Mouse (Mus musculus): Measurements from ENCODE around the gene Elovl6.
A peak's percentile ranks its signal among the peaks of the same experiment; 100 is the strongest.

Gene Elovl6

GRCm38 (mm10) chr3:129605934-129606333, 73.8 kb downstream of the Elovl6 start:
- DNase-seq (ENCODE audit: low read depth): no peak

- DNase-seq (ENCODE audit: low read depth): no peak
Observed at GRCm38 (mm10) chr3:129611626-129612025, 79.5 kb downstream of the Elovl6 start.

- DNase-seq (ENCODE audit: low read depth): peak; percentile 43
Observed at GRCm38 (mm10) chr3:129612311-129613097, 80.3 kb downstream of the Elovl6 start.

GRCm38 (mm10) chr3:129613756-129614155, 81.6 kb downstream of the Elovl6 start:
- peak; percentile 24 for DNase-seq (ENCODE audit: low read depth)

GRCm38 (mm10) chr3:129614216-129614615, 82.1 kb downstream of the Elovl6 start:
- DNase-seq (ENCODE audit: low read depth): no peak

- no peak for DNase-seq (ENCODE audit: low read depth)
Observed at GRCm38 (mm10) chr3:129617450-129617849, 85.3 kb downstream of the Elovl6 start.

- no peak for DNase-seq (ENCODE audit: low read depth)
Observed at GRCm38 (mm10) chr3:129619194-129619775, 87.1 kb downstream of the Elovl6 start.

- no peak for DNase-seq (ENCODE audit: low read depth)
Observed at GRCm38 (mm10) chr3:129620802-129621201, 88.6 kb downstream of the Elovl6 start.

- peak; percentile 59 for DNase-seq (ENCODE audit: low read depth)
Observed at GRCm38 (mm10) chr3:129621255-129621654, 89.1 kb downstream of the Elovl6 start.

- DNase-seq (ENCODE audit: low read depth): peak; percentile 61
Observed at GRCm38 (mm10) chr3:129622120-129622519, 90.0 kb downstream of the Elovl6 start.

GRCm38 (mm10) chr3:129622705-129623104, 90.5 kb downstream of the Elovl6 start:
- no peak for DNase-seq (ENCODE audit: low read depth)

GRCm38 (mm10) chr3:129624193-129624805, 92.1 kb downstream of the Elovl6 start:
- no peak for DNase-seq (ENCODE audit: low read depth)

GRCm38 (mm10) chr3:129627281-129627680, 95.1 kb downstream of the Elovl6 start:
- DNase-seq (ENCODE audit: low read depth): no peak

GRCm38 (mm10) chr3:129631018-129631417, 98.9 kb downstream of the Elovl6 start:
- DNase-seq (ENCODE audit: low read depth): no peak

- DNase-seq (ENCODE audit: low read depth): no peak
Observed at GRCm38 (mm10) chr3:129631857-129632256, 99.7 kb downstream of the Elovl6 start.

GRCm38 (mm10) chr3:129633518-129633917, 101.4 kb downstream of the Elovl6 start:
- no peak for DNase-seq (ENCODE audit: low read depth)

- no peak for DNase-seq (ENCODE audit: low read depth)
Observed at GRCm38 (mm10) chr3:129634260-129634901, 102.2 kb downstream of the Elovl6 start.

GRCm38 (mm10) chr3:129637446-129637845, 105.3 kb downstream of the Elovl6 start:
- no peak for DNase-seq (ENCODE audit: low read depth)

GRCm38 (mm10) chr3:129639701-129640100, 107.5 kb downstream of the Elovl6 start:
- no peak for DNase-seq (ENCODE audit: low read depth)

- DNase-seq (ENCODE audit: low read depth): no peak
Observed at GRCm38 (mm10) chr3:129640211-129641000, 108.3 kb downstream of the Elovl6 start.

- DNase-seq (ENCODE audit: low read depth): no peak
Observed at GRCm38 (mm10) chr3:129641621-129642020, 109.5 kb downstream of the Elovl6 start.

GRCm38 (mm10) chr3:129645409-129645808, 113.3 kb downstream of the Elovl6 start:
- no peak for DNase-seq (ENCODE audit: low read depth)

All from induced T-regulatory cell, adult 2 months (primary cell).